ENCODE assay signal across 10 mouse cellular contexts in genomic region chr19:9942539-9943533, GRCm38 (mm10). TPM values are rescaled to one million over a fixed set of nuclear protein-coding genes. Genes with fewer than 3 reads are reported as not detected.
DNase-seq lines count a peak whose midpoint lies in the region; ATAC-seq and TF ChIP-seq lines count a peak whose summit lies in the region.
"Had no signal": no experiment of that assay in that cellular context is flagged by ENCODE, and none has a peak within 500 bp of the region (broad histone marks: within the 10 kb centered on the region; RNA-seq: fewer than 3 reads in every experiment).

No protein-coding gene starts in this region.

- no peak for TF ChIP-seq CTCF in lung, embryonic 14.5 days (IDR thresholded peaks at IDR 0.05; ENCODE audit: low read depth)
- TF ChIP-seq CTCF in cortical plate, adult 2 months (IDR thresholded peaks at IDR 0.05; ENCODE audit: extremely low read depth, insufficient read depth, low read length) = no peak
- 0 out of 2 replicates have a peak, but pooled peaks have one; percentile 5 for TF ChIP-seq CTCF in intestine, postnatal 0 days (IDR thresholded peaks at IDR 0.05; ENCODE audit: low read depth)

- DNase-seq in lung, embryonic 14.5 days = no peak
- no peak for DNase-seq in lung, postnatal 14 days
- DNase-seq in spleen, postnatal 36 days (ENCODE audit: low spot score in 2 of 2) = peak; percentile 42 to 57
- no peak for DNase-seq in right cerebral cortex, adult 18-20 months
- no peak for DNase-seq in cerebellum, postnatal 4 days (ENCODE audit: low spot score in 2 of 2)
- DNase-seq in frontal cortex, postnatal 10 days (ENCODE audit: low spot score in 2 of 2) = no peak

- no peaks in the 10 kb centered on the region for H3K27me3 ChIP-seq in lung, embryonic 14.5 days (ENCODE audit: insufficient read depth, low read length)
- H3K27me3 ChIP-seq in intestine, postnatal 0 days (replicated peaks; ENCODE audit: control insufficient read depth, insufficient read depth, low read length) = no peaks in the 10 kb centered on the region
- H3K27me3 ChIP-seq: embryonic facial prominence, embryonic 13.5 days; hindbrain, embryonic 13.5 days had no signal

- 35% methylated on average over 10 of the region's 10 CpGs for WGBS in lung, embryonic 14.5 days
- WGBS in intestine, postnatal 0 days = 49% methylated on average over 10 of the region's 10 CpGs

- no peaks in the 10 kb centered on the region for H3K9me3 ChIP-seq in lung, embryonic 14.5 days (ENCODE audit: low read depth, low read length)
- no peaks in the 10 kb centered on the region for H3K9me3 ChIP-seq in intestine, postnatal 0 days (ENCODE audit: control insufficient read depth)
- H3K9me3 ChIP-seq: embryonic facial prominence, embryonic 13.5 days; hindbrain, embryonic 13.5 days had no signal

- H3K9ac ChIP-seq in lung, embryonic 14.5 days = no peak overlapping the region
- H3K9ac ChIP-seq in intestine, postnatal 0 days (ENCODE audit: low read depth, low read length) = no peak overlapping the region
- H3K9ac ChIP-seq: embryonic facial prominence, embryonic 13.5 days; hindbrain, embryonic 13.5 days had no signal

- peak; percentile 62; the same call in 1 of the 2 replicates for ATAC-seq in lung, embryonic 14.5 days (ENCODE audit: insufficient read depth)
- ATAC-seq in intestine, postnatal 0 days = no peak

- peak overlapping the region; percentile 66; the same call in 1 of the 2 replicates for H3K27ac ChIP-seq in lung, embryonic 14.5 days (ENCODE audit: low read depth)
- peak overlapping the region; percentile 91 for H3K27ac ChIP-seq in cortical plate, adult 2 months (ENCODE audit: insufficient read depth, low read length)
- H3K27ac ChIP-seq in intestine, postnatal 0 days (ENCODE audit: low read depth, low read length) = peak overlapping the region; percentile 28
- H3K27ac ChIP-seq: embryonic facial prominence, embryonic 13.5 days; hindbrain, embryonic 13.5 days had no signal

- TF ChIP-seq POLR2A in cortical plate, adult 2 months (IDR thresholded peaks at IDR 0.05; ENCODE audit: extremely low read depth, insufficient read depth, low read length) = no peak

- H3K4me1 ChIP-seq in lung, embryonic 14.5 days (ENCODE audit: insufficient read depth) = peaks cover 5% of the 10 kb centered on the region
- H3K4me1 ChIP-seq in cortical plate, adult 2 months (ENCODE audit: control insufficient read depth, insufficient read depth, low read length) = peaks cover 4% of the 10 kb centered on the region
- H3K4me1 ChIP-seq in intestine, postnatal 0 days (replicated peaks; ENCODE audit: control insufficient read depth, insufficient read depth, low read length) = no peaks in the 10 kb centered on the region; the same call in none of the 2 replicates

- no peaks in the 10 kb centered on the region for H3K36me3 ChIP-seq in lung, embryonic 14.5 days (ENCODE audit: insufficient read depth)
- no peaks in the 10 kb centered on the region for H3K36me3 ChIP-seq in intestine, postnatal 0 days (ENCODE audit: control insufficient read depth, insufficient read depth)
- H3K36me3 ChIP-seq: embryonic facial prominence, embryonic 13.5 days; hindbrain, embryonic 13.5 days had no signal

- H3K4me2 ChIP-seq in lung, embryonic 14.5 days = no peak overlapping the region
- H3K4me2 ChIP-seq in intestine, postnatal 0 days (replicated peaks; ENCODE audit: low read depth) = no peak overlapping the region
- H3K4me2 ChIP-seq: embryonic facial prominence, embryonic 13.5 days; hindbrain, embryonic 13.5 days had no signal

- no peak overlapping the region for H3K4me3 ChIP-seq in lung, embryonic 14.5 days (ENCODE audit: low read depth, low read length)
- no peak overlapping the region for H3K4me3 ChIP-seq in cortical plate, adult 2 months (ENCODE audit: insufficient read depth, low read length)
- H3K4me3 ChIP-seq in intestine, postnatal 0 days (ENCODE audit: low read depth, low read length) = no peak overlapping the region
- H3K4me3 ChIP-seq: embryonic facial prominence, embryonic 13.5 days; hindbrain, embryonic 13.5 days had no signal

RNA-seq across cellular contexts. Expression of gene Fth1, which starts 37.6 kb away (rescaled TPM):
- 1,651 and 1,692 TPM in 2 replicates for polyA plus RNA-seq in lung, embryonic 14.5 days (2014; fragmentation: Nextera tagmentation; extraction: Ambion mirVana)
- polyA plus RNA-seq in cortical plate, adult 2 months (2012; rRNA removed) = 5,395 and 6,156 TPM in 2 replicates
- polyA plus RNA-seq in intestine, postnatal 0 days (2015; fragmentation: Nextera tagmentation; extraction: Ambion mirVana) = 6,780 and 7,050 TPM in 2 replicates

RNA-seq across cellular contexts. Expression of gene Incenp, which starts 43.5 kb away (rescaled TPM):
- polyA plus RNA-seq in lung, embryonic 14.5 days (2014; fragmentation: Nextera tagmentation; extraction: Ambion mirVana) = 120 and 137 TPM in 2 replicates
- polyA plus RNA-seq in cortical plate, adult 2 months (2012; rRNA removed) = 23.7 and 26.3 TPM in 2 replicates
- polyA plus RNA-seq in intestine, postnatal 0 days (2015; fragmentation: Nextera tagmentation; extraction: Ambion mirVana) = 22.9 and 24.3 TPM in 2 replicates

RNA-seq across cellular contexts. Expression of gene Best1, which starts 58.6 kb away (rescaled TPM):
- polyA plus RNA-seq in lung, embryonic 14.5 days (2014; fragmentation: Nextera tagmentation; extraction: Ambion mirVana) = 1.0 and 1.4 TPM in 2 replicates
- 0.98 and 1.1 TPM in 2 replicates for polyA plus RNA-seq in cortical plate, adult 2 months (2012; rRNA removed)
- 0.61 and 0.89 TPM in 2 replicates for polyA plus RNA-seq in intestine, postnatal 0 days (2015; fragmentation: Nextera tagmentation; extraction: Ambion mirVana)

RNA-seq across cellular contexts. Expression of gene Rab3il1, which starts 58.6 kb away (rescaled TPM):
- 30.9 and 34.0 TPM in 2 replicates for polyA plus RNA-seq in lung, embryonic 14.5 days (2014; fragmentation: Nextera tagmentation; extraction: Ambion mirVana)
- polyA plus RNA-seq in cortical plate, adult 2 months (2012; rRNA removed) = 12.9 and 13.6 TPM in 2 replicates
- 63.6 and 65.8 TPM in 2 replicates for polyA plus RNA-seq in intestine, postnatal 0 days (2015; fragmentation: Nextera tagmentation; extraction: Ambion mirVana)

Comparison
In these comparisons a context has a peak if more than half of its experiments do, and no peak if none do; other contexts are left out.
1. DNase-seq: peak in spleen, postnatal 36 days (2 of 2); none in lung, embryonic 14.5 days (single experiment), lung, postnatal 14 days (single experiment), right cerebral cortex, adult 18-20 months (single experiment), cerebellum, postnatal 4 days (0 of 2) and frontal cortex, postnatal 10 days (0 of 2).
2. H3K27ac ChIP-seq: peak in every context shown above with its lines; median percentile 91 in cortical plate, adult 2 months; 66 in lung, embryonic 14.5 days; 28 in intestine, postnatal 0 days.